Mouse (Mus musculus) G1E (cell line): ENCODE measurements at regions not wholly inside any gene's neighbourhood (a gene's known extent, or its start where the extent isn't known, plus 50 kb on each side); places are given as distances from the start of the nearest gene placed in this dataset.

Experiments used
- CTCF ChIP-seq: IDR thresholded peaks from 2 replicates; pipeline ENCODE4 v1.5.1; 2012; ENCODE audit warnings: low read depth, low read length, inconsistent platforms, mixed read lengths
- GATA1 ChIP-seq: IDR thresholded peaks from 2 replicates; pipeline ENCODE4 v1.6.1; 2012; ENCODE audit warnings: borderline replicate concordance, low read length, inconsistent platforms, mixed read lengths
- POLR2AphosphoS5 ChIP-seq: IDR thresholded peaks from 2 replicates; pipeline ENCODE4 v1.6.1; 2012; ENCODE audit warnings: low read depth, low read length, inconsistent platforms; ENCODE audit not compliant: insufficient replicate concordance

DNA sequence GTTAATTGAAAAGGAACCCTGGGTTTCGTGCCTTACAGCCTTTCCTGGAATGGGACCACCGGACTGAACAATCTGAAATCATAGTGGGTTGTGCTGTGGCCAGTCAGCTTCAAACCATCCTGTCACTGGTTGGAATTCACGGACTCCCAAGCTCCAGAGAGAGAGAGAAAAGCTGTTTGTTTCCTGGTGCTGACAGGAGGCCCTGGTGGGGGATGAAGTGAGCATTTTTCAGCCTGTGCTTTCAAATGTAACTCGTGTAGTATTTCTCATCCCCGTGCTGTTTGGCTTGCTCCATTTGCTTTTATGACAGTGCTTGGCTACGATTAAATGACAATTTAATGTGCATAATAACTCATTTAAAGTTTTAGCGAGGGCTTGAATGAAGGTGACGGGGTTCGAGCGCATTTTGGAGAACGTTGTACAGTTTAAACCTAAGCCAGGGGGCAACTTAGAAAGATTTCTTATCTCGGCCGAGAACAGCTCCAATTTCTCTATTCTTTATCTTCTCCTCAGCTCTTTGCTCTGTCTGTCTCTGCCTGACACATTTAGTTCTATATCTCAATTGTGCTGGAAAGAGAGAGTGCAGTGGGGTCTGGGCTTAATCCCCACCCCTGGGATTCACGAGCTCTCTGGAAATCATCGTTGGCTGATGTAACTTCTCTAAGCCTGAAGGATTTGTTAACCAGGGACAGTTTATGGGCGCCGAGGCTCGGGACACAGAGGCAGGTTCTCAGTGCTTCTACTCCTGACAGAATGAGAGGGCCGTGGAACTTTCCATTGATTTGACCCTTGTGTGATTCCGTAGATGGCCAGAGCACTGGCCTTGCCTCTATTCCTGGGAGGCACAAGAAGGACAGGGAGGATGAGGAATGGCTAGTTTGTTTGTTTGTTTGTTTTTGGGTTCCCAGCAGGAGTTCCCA, 172.2 kb upstream of the Igfbp7 start:
- TF ChIP-seq CTCF (no peak), GATA1 (no peak), POLR2AphosphoS5 (no peak)
